Mouse (Mus musculus) MEL (cell line): ENCODE measurements around the gene Zmynd11. TPM values are rescaled to one million over a fixed set of nuclear protein-coding genes. Genes with fewer than 3 reads are reported as not detected.
A peak's percentile ranks its signal among the peaks of the same experiment; 100 is the strongest.

Experiments used
- DNase-seq: peaks from one replicate; pipeline ENCODE4 v3.0.0; 2011; ENCODE audit warnings: low read depth, low spot score
- H3K27ac ChIP-seq: 2 replicates; pipeline ENCODE4 v1.5.1; 2012; ENCODE audit warnings: low read depth, mild to moderate bottlenecking, control low read depth, low read length, moderate library complexity; ENCODE audit not compliant: control insufficient read depth
- H3K27me3 ChIP-seq, 2 experiments: fragments of 150-350 bp in 1 of 2; sonication (generic) in 1 of 2; 2 replicates each; pipeline ENCODE4 v1.6.1; 2012; ENCODE audit warnings: low read length in 2 of 2, mild to moderate bottlenecking in 2 of 2, improper control_type of control experiment in 1 of 2, moderate library complexity in 1 of 2; ENCODE audit not compliant: insufficient read depth in 2 of 2, control insufficient read depth in 1 of 2
- H3K36me3 ChIP-seq, 2 experiments: 2 replicates each; pipeline ENCODE4 v1.6.1; 2012 to 2014; ENCODE audit warnings: low read length in 2 of 2, improper control_type of control experiment in 1 of 2, inconsistent platforms in 1 of 2, mild to moderate bottlenecking in 1 of 2; ENCODE audit not compliant: insufficient read depth in 2 of 2, control insufficient read depth in 1 of 2
- H3K4me1 ChIP-seq, 2 experiments: fragments of 150-350 bp in 1 of 2; sonication (generic) in 1 of 2; 2 replicates each; pipeline ENCODE4 v1.6.1; 2012; ENCODE audit warnings: low read length in 2 of 2, improper control_type of control experiment in 1 of 2, mild to moderate bottlenecking in 1 of 2; ENCODE audit not compliant: insufficient read depth in 2 of 2, control insufficient read depth in 1 of 2
- H3K4me3 ChIP-seq, 2 experiments: fragments of 150-350 bp in 1 of 2; sonication (generic) in 1 of 2; 2 replicates each; pipeline ENCODE4 v1.5.1; 2012; ENCODE audit warnings: low read depth in 2 of 2, low read length in 2 of 2, mild to moderate bottlenecking in 2 of 2, moderate library complexity in 2 of 2, control low read depth in 1 of 2, improper control_type of control experiment in 1 of 2; ENCODE audit not compliant: control insufficient read depth in 1 of 2, insufficient read depth in 1 of 2
- H3K79me2 ChIP-seq: 2 replicates; pipeline ENCODE4 v1.6.1; 2012; ENCODE audit warnings: mild to moderate bottlenecking, low read length, moderate library complexity; ENCODE audit not compliant: control insufficient read depth, poor library complexity, insufficient read depth
- H3K9ac ChIP-seq: 2 replicates; pipeline ENCODE4 v1.6.1; 2012; ENCODE audit warnings: low read depth, mild to moderate bottlenecking, control low read depth, low read length, moderate library complexity; ENCODE audit not compliant: control insufficient read depth, poor library complexity, severe bottlenecking
- H3K9me3 ChIP-seq: fragments of 150-350 bp; sonication (generic); replicated peaks from 2 replicates; pipeline ENCODE4 v1.6.1; 2012; ENCODE audit warnings: mild to moderate bottlenecking, low read length, improper control_type of control experiment, moderate library complexity; ENCODE audit not compliant: insufficient read depth
- BHLHE40 ChIP-seq: IDR thresholded peaks from 2 replicates; pipeline ENCODE4 v1.6.1; 2012; ENCODE audit warnings: low read depth, mild to moderate bottlenecking, inconsistent platforms, low read length, improper control_type of control experiment, borderline replicate concordance
- CHD2 ChIP-seq: IDR thresholded peaks from 2 replicates; pipeline ENCODE4 v1.6.1; 2011; ENCODE audit warnings: low read length, improper control_type of control experiment
- E2F4 ChIP-seq: IDR thresholded peaks from 2 replicates; pipeline ENCODE4 v1.6.1; 2011; ENCODE audit warnings: low read depth, low read length, improper control_type of control experiment, borderline replicate concordance
- ELF1 ChIP-seq: IDR thresholded peaks from 2 replicates; pipeline ENCODE4 v1.6.1; 2014; ENCODE audit warnings: low read depth, mild to moderate bottlenecking, inconsistent platforms, low read length, improper control_type of control experiment, moderate library complexity
- EP300 ChIP-seq, 2 experiments: IDR thresholded peaks; 2 replicates each; pipeline ENCODE4 v1.6.1; 2011; ENCODE audit warnings: improper control_type of control experiment in 2 of 2, low read length in 2 of 2, low read depth in 1 of 2, mild to moderate bottlenecking in 1 of 2
- ETS1 ChIP-seq: IDR thresholded peaks from 2 replicates; pipeline ENCODE4 v1.6.1; 2012; ENCODE audit warnings: low read depth, mild to moderate bottlenecking, inconsistent platforms, low read length, improper control_type of control experiment, moderate library complexity
- GATA1 ChIP-seq: IDR thresholded peaks from 2 replicates; pipeline ENCODE4 v1.6.1; 2011; ENCODE audit warnings: low read depth, low read length, improper control_type of control experiment
- HCFC1 ChIP-seq: IDR thresholded peaks from 2 replicates; pipeline ENCODE4 v1.6.1; 2012; ENCODE audit warnings: low read depth, mild to moderate bottlenecking, inconsistent platforms, low read length, improper control_type of control experiment, moderate library complexity
- JUND ChIP-seq: IDR thresholded peaks from 2 replicates; pipeline ENCODE4 v1.6.1; 2011; ENCODE audit warnings: low read depth, mild to moderate bottlenecking, improper control_type of control experiment, low read length
- KAT2A ChIP-seq: conservative IDR thresholded peaks from 2 replicates; pipeline ENCODE4 v1.6.1; 2012; ENCODE audit warnings: low read depth, low read length, improper control_type of control experiment, inconsistent platforms
- MAFK ChIP-seq: IDR thresholded peaks from 2 replicates; pipeline ENCODE4 v1.6.1; 2011; ENCODE audit warnings: low read depth, mild to moderate bottlenecking, low read length, improper control_type of control experiment, borderline replicate concordance
- MAZ ChIP-seq: IDR thresholded peaks from 2 replicates; pipeline ENCODE4 v1.6.1; 2012; ENCODE audit warnings: low read depth, mild to moderate bottlenecking, inconsistent platforms, low read length, improper control_type of control experiment
- MEF2A ChIP-seq: IDR thresholded peaks from 2 replicates; pipeline ENCODE4 v1.6.1; 2014; ENCODE audit warnings: low read depth, mild to moderate bottlenecking, inconsistent platforms, low read length, improper control_type of control experiment; ENCODE audit not compliant: poor library complexity, insufficient replicate concordance, severe bottlenecking; ENCODE audit errors: extremely low read depth
- MXI1 ChIP-seq: IDR thresholded peaks from 2 replicates; pipeline ENCODE4 v1.6.1; 2011; ENCODE audit warnings: mild to moderate bottlenecking, low read depth, low read length, improper control_type of control experiment
- MYC ChIP-seq: IDR thresholded peaks from 2 replicates; pipeline ENCODE4 v1.6.1; 2011; ENCODE audit warnings: low read depth, mild to moderate bottlenecking, low read length, improper control_type of control experiment, moderate library complexity
- NRF1 ChIP-seq: IDR thresholded peaks from 2 replicates; pipeline ENCODE4 v1.6.1; 2014; ENCODE audit warnings: low read depth, mild to moderate bottlenecking, inconsistent platforms, low read length, improper control_type of control experiment, moderate library complexity; ENCODE audit not compliant: poor library complexity, insufficient read depth, severe bottlenecking
- POLR2A ChIP-seq, 2 experiments: IDR thresholded peaks; 2 replicates each; pipeline ENCODE4 v1.6.1; 2011 to 2012; ENCODE audit warnings: low read length in 2 of 2, mild to moderate bottlenecking in 2 of 2, control low read depth in 1 of 2, improper control_type of control experiment in 1 of 2, low read depth in 1 of 2, moderate library complexity in 1 of 2; ENCODE audit not compliant: control insufficient read depth in 1 of 2, insufficient read depth in 1 of 2, poor library complexity in 1 of 2
- POLR2AphosphoS2 ChIP-seq: IDR thresholded peaks from 2 replicates; pipeline ENCODE4 v1.6.1; 2011; ENCODE audit warnings: low read length, improper control_type of control experiment
- POLR2AphosphoS5 ChIP-seq: IDR thresholded peaks from 2 replicates; pipeline ENCODE4 v1.6.1; 2012; ENCODE audit warnings: low read depth, borderline replicate concordance, mild to moderate bottlenecking, inconsistent platforms, low read length, moderate library complexity, mixed read lengths
- RAD21 ChIP-seq: IDR thresholded peaks from 2 replicates; pipeline ENCODE4 v1.6.1; 2011; ENCODE audit warnings: mild to moderate bottlenecking, low read depth, low read length, improper control_type of control experiment
- RCOR1 ChIP-seq: IDR thresholded peaks from 2 replicates; pipeline ENCODE4 v1.6.1; 2012; ENCODE audit warnings: low read depth, mild to moderate bottlenecking, inconsistent platforms, low read length, improper control_type of control experiment
- SMC3 ChIP-seq: IDR thresholded peaks from 2 replicates; pipeline ENCODE4 v1.6.1; 2011; ENCODE audit warnings: low read depth, low read length, improper control_type of control experiment
- TBP ChIP-seq: IDR thresholded peaks from 2 replicates; pipeline ENCODE4 v1.8.0; 2011; ENCODE audit warnings: low read depth, low read length, improper control_type of control experiment
- UBTF ChIP-seq: IDR thresholded peaks from 2 replicates; pipeline ENCODE4 v1.6.1; 2012; ENCODE audit warnings: low read depth, mild to moderate bottlenecking, inconsistent platforms, low read length, improper control_type of control experiment, moderate library complexity, borderline replicate concordance; ENCODE audit not compliant: insufficient read depth
- USF1 ChIP-seq: IDR thresholded peaks from 2 replicates; pipeline ENCODE4 v1.6.1; 2014; ENCODE audit warnings: low read depth, mild to moderate bottlenecking, inconsistent platforms, low read length, improper control_type of control experiment, moderate library complexity
- USF2 ChIP-seq, 2 experiments: IDR thresholded peaks; 2 replicates each; pipeline ENCODE4 v1.6.1; 2011 to 2012; ENCODE audit warnings: improper control_type of control experiment in 2 of 2, low read length in 2 of 2, borderline replicate concordance in 1 of 2, inconsistent platforms in 1 of 2, low read depth in 1 of 2, mild to moderate bottlenecking in 1 of 2; ENCODE audit not compliant: insufficient read depth in 1 of 2
- ZMIZ1 ChIP-seq: IDR thresholded peaks from 2 replicates; pipeline ENCODE4 v1.6.1; 2012; ENCODE audit warnings: low read depth, mild to moderate bottlenecking, inconsistent platforms, low read length, improper control_type of control experiment, moderate library complexity
- ZNF384 ChIP-seq: IDR thresholded peaks from 2 replicates; pipeline ENCODE4 v1.6.1; 2012; ENCODE audit warnings: low read depth, mild to moderate bottlenecking, inconsistent platforms, low read length, improper control_type of control experiment
- polyA plus RNA-seq, 2 experiments: library from polyadenylated mRNA; stranded (reverse) in 1 of 2; unstranded in 1 of 2; fragments of >175 nt in 1 of 2; fragments of >200 nt in 1 of 2; gene quantifications; 2 replicates each; pipeline versions ENCODE4 v1.2.1 to v1.2.4; 2012; ENCODE audit warnings: low replicate concordance in 2 of 2, low read depth in 1 of 2; ENCODE audit not compliant: insufficient read length in 2 of 2, insufficient read depth in 1 of 2, missing spikeins in 1 of 2
- total RNA-seq: library from RNA; depleted of rRNA; stranded (reverse); fragments of 300-350 nt; gene quantifications from 2 replicates; pipeline ENCODE4 v1.2.3, GENCODE M21; 2012

Gene Zmynd11
- total and polyA plus RNA-seq, 3 experiments = 21.8 to 310 (median 33.0) TPM

GRCm38 (mm10) chr13:9715224-9715623 lies 49.9 kb downstream of the Zmynd11 start:
- Histone ChIP-seq H3K4me1 (peaks cover 3 to 21% of the 10 kb centered on the region in 2 experiments; a peak in 3 of 4 replicates), H3K9ac (no peak overlapping the region), H3K36me3 (peaks cover 6 to 25% of the 10 kb centered on the region in 2 experiments), H3K27ac (no peak overlapping the region), H3K9me3 (no peaks in the 10 kb centered on the region), H3K4me3 (no peak overlapping the region), H3K79me2 (no peaks in the 10 kb centered on the region), H3K27me3 (no peaks in the 10 kb centered on the region)
- no peak for TF ChIP-seq POLR2AphosphoS2
- TF ChIP-seq ETS1 = no peak
- no peak for TF ChIP-seq UBTF
- no peak for TF ChIP-seq MAZ
- no peak for TF ChIP-seq NRF1
- peak; percentile 13 for DNase-seq

- DNase-seq = peak; percentile 92
- peaks cover 1 to 25% of the 10 kb centered on the region in 2 experiments for H3K36me3 ChIP-seq
- H3K4me1 ChIP-seq = peaks cover 3 to 21% of the 10 kb centered on the region in 2 experiments; a peak in 3 of 4 replicates
- H3K27me3 ChIP-seq = no peaks in the 10 kb centered on the region
- peak overlapping the region; percentile 87 for H3K27ac ChIP-seq
- H3K79me2 ChIP-seq = no peaks in the 10 kb centered on the region
- peak overlapping the region; percentile 48 for H3K9ac ChIP-seq
- H3K4me3 ChIP-seq = peak overlapping the region; percentile 14 to 38; a peak in 2 of 4 replicates
- no peaks in the 10 kb centered on the region for H3K9me3 ChIP-seq
- TF ChIP-seq TBP (peak; percentile 55; the same call in 1 of the 2 replicates), RCOR1 (peak; percentile 31; the same call in 1 of the 2 replicates), MAFK (no peak), KAT2A (no peak), ZNF384 (no peak), HCFC1 (no peak; the same call in 1 of the 2 replicates), EP300 (IDR thresholded peaks at IDR 0.05; ENCODE audit: low read depth in 1 of 2, low read length in 2 of 2) (peak; percentile 90 to 91), E2F4 (no peak), RAD21 (no peak), MEF2A (peak; percentile 61; the same call in 1 of the 2 replicates), CHD2 (no peak), MYC (no peak), ZMIZ1 (no peak), POLR2AphosphoS5 (no peak), SMC3 (no peak), ELF1 (no peak), BHLHE40 (no peak), GATA1 (peak; percentile 93), MXI1 (peak; percentile 63; the same call in 1 of the 2 replicates), NRF1 (no peak), POLR2A (IDR thresholded peaks at IDR 0.05; ENCODE audit: control insufficient read depth in 1 of 2, insufficient read depth in 1 of 2, low read depth in 1 of 2, low read length in 2 of 2, poor library complexity in 1 of 2) (0 out of 4 replicates have a peak, but pooled peaks of 1 of the 2 experiments have one; percentile 30), UBTF (no peak), USF1 (peak; percentile 93), JUND (no peak), USF2 (IDR thresholded peaks at IDR 0.05; ENCODE audit: borderline replicate concordance in 1 of 2, insufficient read depth in 1 of 2, low read depth in 1 of 2, low read length in 2 of 2) (peak in 1 of 2 experiments; percentile 58; a peak in 1 of 4 replicates), MAZ (no peak), POLR2AphosphoS2 (no peak)
These were observed 51.5 kb downstream of the Zmynd11 start for GRCm38 (mm10) chr13:9713462-9714134.
